Mouse (Mus musculus) left cerebral cortex, postnatal 4 days (tissue): ENCODE measurements at regions not wholly inside any gene's neighbourhood (a gene's known extent, or its start where the extent isn't known, plus 50 kb on each side); places are given as distances from the start of the nearest gene placed in this dataset.

Experiments used
- DNase-seq: peaks from one replicate; pipeline ENCODE4 v3.0.0-alpha.2; 2022
- intact Hi-C: fragments of 180-260 bp; cut with DNase I; formaldehyde crosslinking; loops from one replicate; pipeline ENCODE4 v1.15.1; 2025

GRCm38 (mm10) chr13:71064590-71065307 is 223.1 kb upstream of the Adamts16 start:
- no peak for DNase-seq
- intact Hi-C loops: no loop called here

GRCm38 (mm10) chr13:71053361-71054264 is 212.0 kb upstream of the Adamts16 start:
- intact Hi-C loops: no loop called here
- peak; percentile 6 for DNase-seq

- intact Hi-C loops: no loop called here
- no peak for DNase-seq
Observed at GRCm38 (mm10) chr13:71050646-71051045, 209.0 kb upstream of the Adamts16 start.

- no peak for DNase-seq
- intact Hi-C loops: no loop called here
Observed at GRCm38 (mm10) chr13:71036000-71036399, 194.4 kb upstream of the Adamts16 start.

- DNase-seq: no peak
- intact Hi-C loops: no loop called here
Observed at GRCm38 (mm10) chr13:71034926-71035687, 193.5 kb upstream of the Adamts16 start.

GRCm38 (mm10) chr13:71008216-71008615 is 166.6 kb upstream of the Adamts16 start:
- DNase-seq: peak; percentile 61
- intact Hi-C loops: no loop called here

- intact Hi-C loops: no loop called here
- DNase-seq: peak; percentile 50
Observed at GRCm38 (mm10) chr13:71006117-71006516, 164.5 kb upstream of the Adamts16 start.

GRCm38 (mm10) chr13:71003517-71003916 is 161.9 kb upstream of the Adamts16 start:
- DNase-seq: peak; percentile 4
- intact Hi-C loops: loop anchor here (2.0 kb wide), 1 partner anchor 161 kb away; no protein-coding TSS in a partner anchor

GRCm38 (mm10) chr13:71001278-71001677 is 159.7 kb upstream of the Adamts16 start:
- peak; percentile 84 for DNase-seq
- intact Hi-C loops: loop anchor here (2.0 kb wide), 1 partner anchor 356 kb away; no protein-coding TSS in a partner anchor

GRCm38 (mm10) chr13:71000422-71001008 is 158.9 kb upstream of the Adamts16 start:
- DNase-seq: no peak
- intact Hi-C loops: loop anchor here (2.0 kb wide), 1 partner anchor 356 kb away; no protein-coding TSS in a partner anchor

GRCm38 (mm10) chr13:70993522-70993921 is 151.9 kb upstream of the Adamts16 start:
- intact Hi-C loops: no loop called here
- DNase-seq: no peak

- intact Hi-C loops: no loop called here
- DNase-seq: no peak
Observed at GRCm38 (mm10) chr13:70989999-70990645, 148.5 kb upstream of the Adamts16 start.

- intact Hi-C loops: no loop called here
- no peak for DNase-seq
Observed at GRCm38 (mm10) chr13:70979344-70979743, 137.7 kb upstream of the Adamts16 start.

GRCm38 (mm10) chr13:70978547-70979307 is 137.1 kb upstream of the Adamts16 start:
- DNase-seq: no peak
- intact Hi-C loops: no loop called here

GRCm38 (mm10) chr13:70969596-70969995 is 128.0 kb upstream of the Adamts16 start:
- intact Hi-C loops: no loop called here
- no peak for DNase-seq

GRCm38 (mm10) chr13:70967781-70968180 is 126.2 kb upstream of the Adamts16 start:
- intact Hi-C loops: no loop called here
- no peak for DNase-seq

GRCm38 (mm10) chr13:70963384-70963783 is 121.8 kb upstream of the Adamts16 start:
- intact Hi-C loops: no loop called here
- DNase-seq: peak; percentile 21

GRCm38 (mm10) chr13:70934309-70935037 is 92.9 kb upstream of the Adamts16 start:
- intact Hi-C loops: no loop called here
- no peak for DNase-seq

GRCm38 (mm10) chr13:70913834-70914233 is 72.2 kb upstream of the Adamts16 start:
- DNase-seq: no peak
- intact Hi-C loops: no loop called here
